Mouse (Mus musculus): ENCODE data around the gene Kdm2b. TPM values are rescaled to one million over a fixed set of nuclear protein-coding genes. Genes with fewer than 3 reads are reported as not detected.
A peak's percentile ranks its signal among the peaks of the same experiment; 100 is the strongest.

Gene Kdm2b
- polyA plus RNA-seq, 1 experiment from 2014 or later, result 108 TPM

- 0 out of 2 replicates have a peak, but pooled peaks cover 1% of the 10 kb centered on the region for H3K27me3 ChIP-seq
- no peak overlapping the region for H3K4me2 ChIP-seq
- no peaks in the 10 kb centered on the region for H3K9me3 ChIP-seq
- WGBS, result 90% methylated on average over 6 of the region's 6 CpGs
- H3K4me3 ChIP-seq (replicated peaks), result no peak overlapping the region
- H3K9ac ChIP-seq, result no peak overlapping the region
- H3K4me1 ChIP-seq, result peaks cover 15% of the 10 kb centered on the region
- ATAC-seq (ENCODE audit: low FRiP score), result no peak
- no peaks in the 10 kb centered on the region for H3K36me3 ChIP-seq (replicated peaks)
- no peak overlapping the region for H3K27ac ChIP-seq
Observed at GRCm38 (mm10) chr5:123023049-123023448, 33.4 kb upstream of the Kdm2b start.

DNA sequence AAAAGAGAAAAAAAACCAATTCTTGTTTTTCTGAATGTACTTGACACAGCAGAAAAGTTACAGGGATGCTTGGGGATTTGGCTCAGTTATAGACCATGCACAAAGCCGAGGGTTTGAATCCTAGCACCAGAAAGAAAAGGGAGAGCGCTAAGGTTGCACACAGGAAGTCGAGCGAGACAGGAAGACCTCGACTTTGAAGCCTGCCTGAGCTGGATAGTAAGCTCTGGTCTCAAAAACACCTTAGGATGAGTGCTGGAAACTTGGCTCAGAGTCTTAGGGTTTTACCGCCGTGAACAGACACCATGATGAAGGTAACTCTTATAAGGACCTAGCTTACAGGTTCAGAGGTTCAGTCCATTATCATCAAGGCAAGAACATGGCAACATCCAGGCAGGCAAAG is 31.8 kb upstream of the Kdm2b start:
- Histone ChIP-seq H3K27me3 (0 out of 2 replicates have a peak, but pooled peaks cover 3% of the 10 kb centered on the region), H3K4me2 (no peak overlapping the region), H3K4me3 (replicated peaks) (no peak overlapping the region), H3K9me3 (no peaks in the 10 kb centered on the region), H3K4me1 (peaks cover 16% of the 10 kb centered on the region), H3K27ac (no peak overlapping the region), H3K36me3 (replicated peaks) (no peaks in the 10 kb centered on the region), H3K9ac (no peak overlapping the region)
- 88% methylated on average over 7 of the region's 7 CpGs for WGBS
- ATAC-seq (ENCODE audit: low FRiP score), result no peak

DNA sequence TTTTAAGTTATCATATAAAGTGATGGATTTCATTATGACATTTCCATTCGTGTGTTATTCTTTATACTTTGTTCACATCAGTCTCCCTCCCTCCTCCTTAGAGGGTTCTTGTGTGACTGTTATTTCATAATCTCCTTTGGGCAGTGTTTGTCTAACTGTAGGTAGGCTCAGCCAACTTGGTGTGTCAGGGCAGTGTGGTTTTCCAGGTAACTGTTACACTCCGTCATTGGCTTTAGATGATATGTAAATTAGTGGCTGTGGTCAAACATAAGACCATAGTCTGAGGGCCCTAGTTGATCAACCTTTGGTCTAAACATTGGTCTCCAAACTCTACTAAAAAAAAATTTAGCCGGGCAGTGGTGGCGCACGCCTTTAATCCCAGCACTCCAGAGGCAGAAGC is 30.8 kb upstream of the Kdm2b start:
- Histone ChIP-seq H3K27ac (0 out of 2 replicates have a peak overlapping the region, but pooled peaks have one; percentile 76), H3K9me3 (no peaks in the 10 kb centered on the region), H3K4me2 (no peak overlapping the region), H3K36me3 (replicated peaks) (no peaks in the 10 kb centered on the region), H3K27me3 (0 out of 2 replicates have a peak, but pooled peaks cover 3% of the 10 kb centered on the region), H3K4me1 (peaks cover 26% of the 10 kb centered on the region), H3K4me3 (replicated peaks) (no peak overlapping the region), H3K9ac (no peak overlapping the region)
- WGBS, result 96% methylated on average over 5 of the region's 5 CpGs
- no peak for ATAC-seq (ENCODE audit: low FRiP score)

DNA sequence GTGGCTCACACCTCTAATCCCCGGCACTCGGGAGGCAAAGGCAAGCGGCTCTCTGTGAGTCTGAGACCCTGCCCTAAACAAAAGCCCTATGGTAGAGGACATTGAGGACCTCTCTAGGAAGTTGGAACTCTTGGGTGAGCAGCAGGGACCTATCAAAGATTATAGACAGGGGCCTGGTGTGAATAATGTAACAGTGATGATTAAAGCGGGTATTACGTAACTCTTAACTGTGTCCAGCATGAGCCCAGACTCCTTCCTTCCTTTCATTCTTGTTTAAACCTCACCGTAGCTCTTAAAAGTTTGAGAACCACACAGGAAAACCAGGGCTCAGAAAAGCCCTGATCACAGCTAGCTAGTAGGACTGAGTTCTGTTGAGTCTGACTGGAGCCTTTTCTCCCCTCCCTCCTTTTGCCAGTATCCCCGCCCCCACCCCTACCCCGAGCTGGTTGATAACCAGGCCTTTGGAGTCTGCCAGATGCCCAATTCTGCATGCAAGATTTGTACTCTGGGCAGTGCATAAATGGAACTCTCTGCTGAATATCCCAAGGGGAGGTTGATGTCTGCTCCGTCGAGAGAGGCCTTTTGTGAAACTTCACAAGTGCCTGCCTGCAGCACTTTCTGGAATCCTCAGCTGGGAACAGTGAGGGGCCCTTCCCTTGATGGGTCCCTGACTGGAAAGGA is 29.9 kb upstream of the Kdm2b start:
- no peak for ATAC-seq (ENCODE audit: low FRiP score)

DNA sequence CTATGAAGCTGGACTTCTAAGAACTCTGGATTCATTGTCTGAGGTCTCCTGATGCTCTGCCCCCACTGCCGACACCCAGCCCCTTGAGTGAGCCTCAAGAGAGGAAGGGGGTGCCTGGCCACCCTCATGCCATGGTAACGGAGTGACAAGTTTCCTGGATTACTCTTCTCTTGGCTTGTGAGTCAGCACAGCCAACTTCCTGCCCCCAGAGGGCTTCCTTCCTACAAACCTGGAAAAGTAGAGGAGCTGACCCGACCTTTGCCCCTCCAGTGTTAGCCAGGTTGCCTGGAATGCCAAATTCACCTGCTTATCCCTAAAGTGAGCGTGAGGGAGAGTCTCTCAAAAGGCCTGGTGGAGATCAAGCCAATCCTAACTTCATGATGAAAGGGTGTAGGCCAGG is 27.9 kb upstream of the Kdm2b start:
- no peaks in the 10 kb centered on the region for H3K9me3 ChIP-seq
- H3K27ac ChIP-seq, result no peak overlapping the region
- no peak for ATAC-seq (ENCODE audit: low FRiP score)
- H3K4me1 ChIP-seq, result peaks cover 31% of the 10 kb centered on the region
- 0 out of 2 replicates have a peak, but pooled peaks cover 3% of the 10 kb centered on the region for H3K27me3 ChIP-seq
- no peak overlapping the region for H3K9ac ChIP-seq
- 87% methylated on average over 4 of the region's 4 CpGs for WGBS
- H3K4me3 ChIP-seq (replicated peaks), result no peak overlapping the region
- H3K36me3 ChIP-seq (replicated peaks), result no peaks in the 10 kb centered on the region
- no peak overlapping the region for H3K4me2 ChIP-seq

More for the DNA sequence above, 29.9 kb upstream of the Kdm2b start:
- peak overlapping the region; percentile 76 for H3K27ac ChIP-seq
- peak overlapping the region; percentile 18; the same call in 1 of the 2 replicates for H3K9ac ChIP-seq
- no peaks in the 10 kb centered on the region for H3K9me3 ChIP-seq
- no peaks in the 10 kb centered on the region for H3K36me3 ChIP-seq (replicated peaks)
- 0 out of 2 replicates have a peak, but pooled peaks cover 3% of the 10 kb centered on the region for H3K27me3 ChIP-seq
- WGBS, result 43% methylated on average over 10 of the region's 10 CpGs
- H3K4me3 ChIP-seq (replicated peaks), result no peak overlapping the region
- peaks cover 29% of the 10 kb centered on the region for H3K4me1 ChIP-seq
- H3K4me2 ChIP-seq, result 0 out of 2 replicates have a peak overlapping the region, but pooled peaks have one; percentile 5

DNA sequence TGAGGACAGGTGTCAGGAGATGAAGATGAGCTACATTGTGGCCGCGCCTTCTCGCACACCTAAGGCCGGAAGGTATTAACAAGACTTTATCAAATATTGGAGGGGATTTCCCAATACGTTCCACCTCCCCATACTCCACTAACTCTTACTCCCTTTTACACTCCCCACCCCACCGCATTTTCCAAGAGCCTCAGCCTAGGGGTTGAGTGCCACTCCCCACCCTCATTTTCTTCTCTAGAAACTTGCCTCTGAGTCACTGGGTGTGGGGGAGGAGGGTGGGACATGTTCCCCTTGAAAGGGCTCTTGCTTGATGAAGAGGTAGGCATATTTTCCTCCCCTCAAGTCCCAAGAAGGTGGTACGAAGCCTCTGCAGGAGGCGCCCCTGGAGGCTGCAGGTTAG is 26.3 kb upstream of the Kdm2b start:
- H3K9ac ChIP-seq, result peak overlapping the region; percentile 78
- 26% methylated on average over 8 of the region's 8 CpGs for WGBS
- H3K4me3 ChIP-seq (replicated peaks), result peak overlapping the region; percentile 72
- H3K4me2 ChIP-seq, result peak overlapping the region; percentile 85
- no peaks in the 10 kb centered on the region for H3K9me3 ChIP-seq
- peaks cover 31% of the 10 kb centered on the region for H3K4me1 ChIP-seq
- no peak for ATAC-seq (ENCODE audit: low FRiP score)
- no peaks in the 10 kb centered on the region for H3K36me3 ChIP-seq (replicated peaks)
- H3K27me3 ChIP-seq, result 0 out of 2 replicates have a peak, but pooled peaks cover 3% of the 10 kb centered on the region
- H3K27ac ChIP-seq, result 0 out of 2 replicates have a peak overlapping the region, but pooled peaks have one; percentile 95

DNA sequence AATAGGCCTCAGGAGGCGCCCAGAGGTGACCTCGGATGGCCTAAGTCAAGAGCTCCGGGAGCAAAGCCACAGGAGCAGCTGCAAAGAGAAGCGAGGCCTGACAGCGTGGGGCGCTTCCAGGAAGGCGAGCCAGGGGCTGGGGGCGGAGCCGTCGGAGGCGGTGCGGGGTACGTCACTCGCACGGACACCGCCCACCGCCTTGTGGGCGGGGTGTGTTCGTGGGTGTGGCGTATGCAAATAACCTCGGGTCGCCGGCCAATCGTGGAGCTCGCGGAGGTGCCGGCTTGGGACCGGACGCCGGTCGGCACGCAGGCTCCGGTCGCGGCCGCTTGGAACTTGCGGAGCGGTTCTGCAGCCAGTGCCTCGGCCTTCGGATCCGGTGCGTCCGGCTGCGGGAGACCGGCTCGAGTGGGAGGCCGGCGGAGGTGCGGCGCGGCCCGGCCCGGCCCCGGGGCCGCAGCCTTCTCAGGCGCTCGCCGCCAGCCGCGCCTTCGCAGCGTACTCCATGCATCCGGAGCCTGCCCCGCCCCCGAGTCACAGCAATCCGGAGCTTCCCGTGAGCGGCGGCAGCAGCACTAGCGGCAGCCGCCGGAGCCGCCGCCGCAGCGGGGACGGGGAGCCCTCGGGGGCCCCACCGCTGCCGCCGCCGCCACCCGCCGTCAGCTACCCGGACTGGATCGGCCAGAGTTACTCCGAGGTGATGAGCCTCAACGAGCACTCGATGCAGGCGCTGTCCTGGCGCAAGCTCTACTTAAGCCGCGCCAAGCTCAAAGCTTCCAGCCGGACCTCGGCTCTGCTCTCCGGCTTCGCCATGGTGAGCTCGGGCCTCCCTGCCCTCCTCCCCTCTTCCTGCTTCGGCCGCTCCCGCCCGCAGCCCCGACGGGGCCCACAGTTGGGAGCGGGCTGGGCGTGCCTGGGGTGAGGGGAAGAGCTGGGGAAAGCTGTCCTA is 25.4 kb upstream of the Kdm2b start, which contains the start of gene Orai1:
Gene Orai1 (plus strand): TSS at position 322 of the 949 bp plus-strand sequence.
- no peaks in the 10 kb centered on the region for H3K36me3 ChIP-seq (replicated peaks)
- peak within 1 kb of the TSS; percentile 78 for H3K9ac ChIP-seq
- ATAC-seq (ENCODE audit: low FRiP score), result peak; percentile 95
- no peaks in the 10 kb centered on the region for H3K9me3 ChIP-seq
- H3K4me1 ChIP-seq, result peaks cover 31% of the 10 kb centered on the region
- 0 out of 2 replicates have a peak, but pooled peaks cover 3% of the 10 kb centered on the region for H3K27me3 ChIP-seq
- peak within 1 kb of the TSS; percentile 95 for H3K27ac ChIP-seq
- under 1% methylated on average over 92 of the region's 106 CpGs for WGBS
- peak within 1 kb of the TSS; percentile 85 for H3K4me2 ChIP-seq
- H3K4me3 ChIP-seq (replicated peaks), result peak within 1 kb of the TSS; percentile 72

GRCm38 (mm10) chr5:123013599-123014315 is 24.1 kb upstream of the Kdm2b start:
- Histone ChIP-seq H3K36me3 (replicated peaks) (no peaks in the 10 kb centered on the region), H3K27ac (0 out of 2 replicates have a peak overlapping the region, but pooled peaks have one; percentile 43), H3K9ac (no peak overlapping the region), H3K4me2 (no peak overlapping the region), H3K9me3 (no peaks in the 10 kb centered on the region), H3K4me1 (peaks cover 18% of the 10 kb centered on the region), H3K4me3 (replicated peaks) (no peak overlapping the region), H3K27me3 (0 out of 2 replicates have a peak, but pooled peaks cover 3% of the 10 kb centered on the region)
- no peak for ATAC-seq (ENCODE audit: low FRiP score)
- 63% methylated on average over 9 of the region's 9 CpGs for WGBS

GRCm38 (mm10) chr5:123011705-123012104 is 22.1 kb upstream of the Kdm2b start:
- no peak overlapping the region for H3K4me3 ChIP-seq (replicated peaks)
- WGBS, result 91% methylated on average over 9 of the region's 9 CpGs
- ATAC-seq (ENCODE audit: low FRiP score), result no peak
- no peak overlapping the region for H3K9ac ChIP-seq
- H3K9me3 ChIP-seq, result no peaks in the 10 kb centered on the region
- no peak overlapping the region for H3K4me2 ChIP-seq
- no peaks in the 10 kb centered on the region for H3K36me3 ChIP-seq (replicated peaks)
- peaks cover 16% of the 10 kb centered on the region for H3K4me1 ChIP-seq
- H3K27ac ChIP-seq, result no peak overlapping the region
- no peaks in the 10 kb centered on the region for H3K27me3 ChIP-seq

DNA sequence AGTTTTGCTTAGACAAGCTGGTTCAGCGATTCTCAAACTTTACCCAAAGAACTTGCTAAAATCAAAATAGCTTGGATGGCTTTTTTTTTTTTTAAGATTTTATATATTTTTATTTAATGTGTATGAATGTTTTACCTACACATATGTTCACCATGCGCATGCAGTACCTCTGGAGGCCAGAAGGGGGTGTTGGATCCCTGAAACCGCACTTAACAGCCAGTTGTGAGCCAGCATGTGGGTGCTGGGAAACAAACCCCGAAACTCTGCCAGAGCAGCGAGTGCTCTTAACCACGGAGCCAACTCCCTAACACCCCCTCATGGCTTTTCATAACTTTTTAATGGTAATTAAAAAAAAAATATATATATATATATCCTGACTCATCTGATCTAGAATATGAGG is 21.2 kb upstream of the Kdm2b start:
- H3K36me3 ChIP-seq (replicated peaks), result no peaks in the 10 kb centered on the region
- no peak for ATAC-seq (ENCODE audit: low FRiP score)
- no peak overlapping the region for H3K4me3 ChIP-seq (replicated peaks)
- H3K27ac ChIP-seq, result no peak overlapping the region
- H3K4me1 ChIP-seq, result peaks cover 14% of the 10 kb centered on the region
- WGBS, result 93% methylated on average over 6 of the region's 6 CpGs
- no peaks in the 10 kb centered on the region for H3K27me3 ChIP-seq
- no peaks in the 10 kb centered on the region for H3K9me3 ChIP-seq
- H3K4me2 ChIP-seq, result no peak overlapping the region
- no peak overlapping the region for H3K9ac ChIP-seq

- peaks cover 13% of the 10 kb centered on the region for H3K4me1 ChIP-seq
- 86% methylated on average over 11 of the region's 11 CpGs for WGBS
- no peak overlapping the region for H3K4me2 ChIP-seq
- no peak for ATAC-seq (ENCODE audit: low FRiP score)
- H3K9ac ChIP-seq, result no peak overlapping the region
- H3K9me3 ChIP-seq, result no peaks in the 10 kb centered on the region
- H3K36me3 ChIP-seq (replicated peaks), result no peaks in the 10 kb centered on the region
- H3K27me3 ChIP-seq, result no peaks in the 10 kb centered on the region
- no peak overlapping the region for H3K4me3 ChIP-seq (replicated peaks)
- H3K27ac ChIP-seq, result no peak overlapping the region
Observed at GRCm38 (mm10) chr5:123009873-123010272, 20.2 kb upstream of the Kdm2b start.

All from forebrain, embryonic 12.5 days (tissue).